20 mouse cellular contexts compared by ENCODE assay signal in genomic region chr3:55292783-55293430, GRCm38 (mm10). TPM values are rescaled to one million over a fixed set of nuclear protein-coding genes. Genes with fewer than 3 reads are reported as not detected.
A peak's percentile ranks its signal among the peaks of the same experiment; 100 is the strongest.
DNase-seq lines count a peak whose midpoint lies in the region; ATAC-seq and TF ChIP-seq lines count a peak whose summit lies in the region.
"Had no signal": no experiment of that assay in that cellular context is flagged by ENCODE, and none has a peak within 500 bp of the region (broad histone marks: within the 10 kb centered on the region; RNA-seq: fewer than 3 reads in every experiment).

No protein-coding gene starts in this region.

- 83% methylated on average over 10 of the region's 10 CpGs for WGBS in forebrain, embryonic 14.5 days
- 85% methylated on average over 10 of the region's 10 CpGs for WGBS in forebrain, embryonic 11.5 days
- WGBS in hindbrain, embryonic 16.5 days, result 59% methylated on average over 10 of the region's 10 CpGs
- WGBS in stomach, postnatal 0 days, result 48% methylated on average over 10 of the region's 10 CpGs

- no peak for TF ChIP-seq CTCF in stomach, postnatal 0 days (IDR thresholded peaks at IDR 0.05; ENCODE audit: low read depth)

- H3K4me2 ChIP-seq in forebrain, embryonic 14.5 days (ENCODE audit: low read length), result no peak overlapping the region
- H3K4me2 ChIP-seq in forebrain, embryonic 11.5 days (ENCODE audit: low read depth, low read length, severe bottlenecking), result no peak overlapping the region
- H3K4me2 ChIP-seq in hindbrain, embryonic 16.5 days (ENCODE audit: low read length), result no peak overlapping the region
- no peak overlapping the region for H3K4me2 ChIP-seq in stomach, postnatal 0 days (replicated peaks; ENCODE audit: low read depth)
- H3K4me2 ChIP-seq: kidney, embryonic 15.5 days had no signal

- H3K9ac ChIP-seq in forebrain, embryonic 14.5 days (ENCODE audit: low read length), result no peak overlapping the region
- no peak overlapping the region for H3K9ac ChIP-seq in forebrain, embryonic 11.5 days (ENCODE audit: low read length)
- H3K9ac ChIP-seq in hindbrain, embryonic 16.5 days (ENCODE audit: low read depth, low read length), result no peak overlapping the region
- H3K9ac ChIP-seq in stomach, postnatal 0 days (ENCODE audit: low read length), result no peak overlapping the region
- H3K9ac ChIP-seq: kidney, embryonic 15.5 days; liver, postnatal 0 days had no signal

- no peaks in the 10 kb centered on the region for H3K4me1 ChIP-seq in forebrain, embryonic 14.5 days (ENCODE audit: control insufficient read depth, insufficient read depth, low read length)
- H3K4me1 ChIP-seq in forebrain, embryonic 11.5 days (replicated peaks; ENCODE audit: control insufficient read depth, insufficient read depth, low read length), result no peaks in the 10 kb centered on the region
- H3K4me1 ChIP-seq in hindbrain, embryonic 16.5 days (ENCODE audit: control insufficient read depth, insufficient read depth, low read depth, low read length), result peaks cover 5% of the 10 kb centered on the region; the same call in 1 of the 2 replicates
- H3K4me1 ChIP-seq in stomach, postnatal 0 days (replicated peaks; ENCODE audit: control insufficient read depth, insufficient read depth), result no peaks in the 10 kb centered on the region
- H3K4me1 ChIP-seq: megakaryocyte, embryonic 14.5 days had no signal

- H3K9me3 ChIP-seq in forebrain, embryonic 14.5 days (replicated peaks; ENCODE audit: control insufficient read depth, low read length), result no peaks in the 10 kb centered on the region
- H3K9me3 ChIP-seq in forebrain, embryonic 11.5 days (ENCODE audit: control insufficient read depth, low read length), result no peaks in the 10 kb centered on the region
- H3K9me3 ChIP-seq in hindbrain, embryonic 16.5 days (ENCODE audit: control insufficient read depth, low read length), result no peaks in the 10 kb centered on the region
- H3K9me3 ChIP-seq in stomach, postnatal 0 days (ENCODE audit: control insufficient read depth, low read length), result no peaks in the 10 kb centered on the region
- H3K9me3 ChIP-seq: kidney, embryonic 15.5 days had no signal

- no peak for TF ChIP-seq EP300 in stomach, postnatal 0 days (optimal IDR thresholded peaks at IDR 0.05)

- DNase-seq in forebrain, embryonic 14.5 days (ENCODE audit: low spot score), result no peak
- no peak for DNase-seq in forebrain, embryonic 11.5 days (ENCODE audit: low spot score)
- DNase-seq in layer of hippocampus, adult 9-11 months, result peak; percentile 39
- no peak for DNase-seq in layer of hippocampus, postnatal 25 days (ENCODE audit: extremely low spot score in 1 of 2, low spot score in 1 of 2)
- peak; percentile 36 for DNase-seq in 3T3-L1 (ENCODE audit: low read depth, low spot score)
- DNase-seq in stomach, postnatal 0 days (ENCODE audit: low spot score), result no peak
- DNase-seq in cerebellum, adult 8-10 months, result no peak
- DNase-seq: adrenal gland, postnatal 10 days; cerebellum, postnatal 10 days; gastrocnemius, postnatal 10 days; heart, adult 18-20 months; heart, postnatal 4 days; liver; liver, postnatal 0 days; lung, postnatal 14 days; right cerebral cortex, postnatal 25 days had no signal

- H3K27me3 ChIP-seq in forebrain, embryonic 14.5 days (replicated peaks; ENCODE audit: control insufficient read depth, insufficient read depth, low read length), result no peaks in the 10 kb centered on the region
- H3K27me3 ChIP-seq in forebrain, embryonic 11.5 days (ENCODE audit: control insufficient read depth, insufficient read depth, low read length), result no peaks in the 10 kb centered on the region
- no peaks in the 10 kb centered on the region for H3K27me3 ChIP-seq in hindbrain, embryonic 16.5 days (replicated peaks; ENCODE audit: control insufficient read depth, insufficient read depth, low read length)
- no peaks in the 10 kb centered on the region for H3K27me3 ChIP-seq in stomach, postnatal 0 days (ENCODE audit: control insufficient read depth, insufficient read depth, low read length)
- H3K27me3 ChIP-seq: kidney, embryonic 15.5 days; megakaryocyte, embryonic 14.5 days had no signal

- H3K4me3 ChIP-seq in forebrain, embryonic 14.5 days (ENCODE audit: low read depth, low read length), result no peak overlapping the region
- H3K4me3 ChIP-seq in forebrain, embryonic 11.5 days (ENCODE audit: low read depth, low read length), result no peak overlapping the region
- H3K4me3 ChIP-seq in hindbrain, embryonic 16.5 days (ENCODE audit: low read length), result no peak overlapping the region
- no peak overlapping the region for H3K4me3 ChIP-seq in stomach, postnatal 0 days (ENCODE audit: low read depth, low read length)
- H3K4me3 ChIP-seq: kidney, embryonic 15.5 days had no signal

- H3K27ac ChIP-seq in forebrain, embryonic 14.5 days (ENCODE audit: low read depth, low read length), result peak overlapping the region; percentile 30; the same call in 1 of the 2 replicates
- H3K27ac ChIP-seq in forebrain, embryonic 11.5 days (ENCODE audit: low read depth, low read length), result no peak overlapping the region
- no peak overlapping the region for H3K27ac ChIP-seq in hindbrain, embryonic 16.5 days (ENCODE audit: low read depth, low read length)
- no peak overlapping the region for H3K27ac ChIP-seq in stomach, postnatal 0 days (replicated peaks)
- H3K27ac ChIP-seq: kidney, embryonic 15.5 days had no signal

- no peaks in the 10 kb centered on the region for H3K36me3 ChIP-seq in forebrain, embryonic 14.5 days (ENCODE audit: control insufficient read depth, insufficient read depth, low read length)
- H3K36me3 ChIP-seq in forebrain, embryonic 11.5 days (ENCODE audit: control insufficient read depth, insufficient read depth, low read length), result no peaks in the 10 kb centered on the region
- no peaks in the 10 kb centered on the region for H3K36me3 ChIP-seq in hindbrain, embryonic 16.5 days (ENCODE audit: control insufficient read depth, insufficient read depth, low read length)
- no peaks in the 10 kb centered on the region for H3K36me3 ChIP-seq in stomach, postnatal 0 days (ENCODE audit: control insufficient read depth, insufficient read depth, low read length)
- H3K36me3 ChIP-seq: kidney, embryonic 15.5 days had no signal

- no peak for ATAC-seq in forebrain, embryonic 14.5 days
- ATAC-seq in forebrain, embryonic 11.5 days (replicated peaks; ENCODE audit: low FRiP score), result no peak
- ATAC-seq in hindbrain, embryonic 16.5 days, result peak; percentile 35; the same call in 1 of the 2 replicates
- no peak for ATAC-seq in stomach, postnatal 0 days (ENCODE audit: low FRiP score, low TSS enrichment)
- ATAC-seq: intestine, embryonic 16.5 days; liver, postnatal 0 days had no signal

RNA-seq across cellular contexts. Expression of gene Dclk1, which starts 50.7 kb away (rescaled TPM):
- 140 and 192 TPM in 2 replicates for polyA plus RNA-seq in forebrain, embryonic 14.5 days (2014; fragmentation: Nextera tagmentation; extraction: Ambion mirVana)
- polyA plus RNA-seq in forebrain, embryonic 11.5 days (2014; fragmentation: Nextera tagmentation; extraction: Ambion mirVana), result 77.5 and 83.3 TPM in 2 replicates
- 100 to 1,000 TPM; 589 to 662 TPM for total RNA-seq in layer of hippocampus, postnatal 25 days (2021)
- 234 and 262 TPM in 2 replicates for polyA plus RNA-seq in hindbrain, embryonic 16.5 days (2015; fragmentation: Nextera tagmentation; extraction: Ambion mirVana)
- polyA plus RNA-seq in stomach, postnatal 0 days (2015; fragmentation: Nextera tagmentation; extraction: Ambion mirVana), result 4.4 and 4.6 TPM in 2 replicates

Comparison
In these comparisons a context has a peak if more than half of its experiments do, and no peak if none do; other contexts are left out.
1. DNase-seq: peak in layer of hippocampus, adult 9-11 months (single experiment) and 3T3-L1 (single experiment); none in forebrain, embryonic 14.5 days (single experiment), forebrain, embryonic 11.5 days (single experiment), layer of hippocampus, postnatal 25 days (0 of 2), stomach, postnatal 0 days (single experiment) and cerebellum, adult 8-10 months (single experiment).
2. RNA of gene Dclk1, which starts 50.7 kb away (polyA plus RNA-seq): 234 to 262 TPM in hindbrain, embryonic 16.5 days, 140 to 192 TPM in forebrain, embryonic 14.5 days and 77.5 to 83.3 TPM in forebrain, embryonic 11.5 days; 4.4 to 4.6 TPM in stomach, postnatal 0 days; every median in the first group is over 10 times any median in the second.